Mouse (Mus musculus) hindbrain, embryonic 12.5 days (tissue): ENCODE measurements at regions not wholly inside any gene's neighbourhood (a gene's known extent, or its start where the extent isn't known, plus 50 kb on each side); places are given as distances from the start of the nearest gene placed in this dataset.

Source experiments
- ATAC-seq: fragments of 200-750 bp; cut with Nextera tagmentation; 2 replicates; pipeline ENCODE4 v1.8.0; 2017; ENCODE audit warnings: moderate TSS enrichment; ENCODE audit not compliant: low FRiP score
- H3K27ac ChIP-seq: fragments of 300-500 bp; sonication (generic); 2 replicates; pipeline ENCODE4 v1.5.1; 2016; ENCODE audit warnings: mild to moderate bottlenecking
- H3K27me3 ChIP-seq: fragments of 300-500 bp; sonication (generic); 2 replicates; pipeline ENCODE4 v1.6.1; 2016; ENCODE audit warnings: mild to moderate bottlenecking
- H3K36me3 ChIP-seq: fragments of 300-500 bp; sonication (generic); 2 replicates; pipeline ENCODE4 v1.6.1; 2016; ENCODE audit warnings: mild to moderate bottlenecking
- H3K4me1 ChIP-seq: fragments of 300-500 bp; sonication (generic); 2 replicates; pipeline ENCODE4 v1.6.1; 2016
- H3K4me2 ChIP-seq: fragments of 300-500 bp; sonication (generic); replicated peaks from 2 replicates; pipeline ENCODE4 v1.6.1; 2016; ENCODE audit warnings: mild to moderate bottlenecking
- H3K4me3 ChIP-seq: fragments of 300-500 bp; sonication (generic); 2 replicates; pipeline ENCODE4 v1.5.1; 2016; ENCODE audit warnings: mild to moderate bottlenecking
- H3K9ac ChIP-seq: fragments of 300-500 bp; sonication (generic); 2 replicates; pipeline ENCODE4 v1.6.1; 2016; ENCODE audit warnings: mild to moderate bottlenecking, moderate library complexity
- H3K9me3 ChIP-seq: fragments of 300-500 bp; sonication (generic); replicated peaks from 2 replicates; pipeline ENCODE4 v1.6.1; 2016; ENCODE audit warnings: mild to moderate bottlenecking
- WGBS: fragments of 180-500 bp; shearing (Covaris S2); methylation state at CpG from one replicate; pipeline ENCODE4 v1.1.7; 2016; 5-methylcytosine and 5-hydroxymethylcytosine counted together

GRCm38 (mm10) chr8:8772424-8772823 is 82.1 kb upstream of the Arglu1 start:
- Histone ChIP-seq H3K9ac (no peak overlapping the region), H3K4me3 (no peak overlapping the region), H3K27me3 (peaks cover 2% of the 10 kb centered on the region; the same call in 1 of the 2 replicates), H3K27ac (no peak overlapping the region), H3K9me3 (no peaks in the 10 kb centered on the region), H3K4me1 (no peaks in the 10 kb centered on the region), H3K36me3 (no peaks in the 10 kb centered on the region), H3K4me2 (no peak overlapping the region)
- 88% methylated on average over 5 of the region's 5 CpGs for WGBS
- ATAC-seq, result no peak

- Histone ChIP-seq H3K9me3 (no peaks in the 10 kb centered on the region), H3K4me2 (no peak overlapping the region), H3K4me3 (no peak overlapping the region), H3K4me1 (no peaks in the 10 kb centered on the region), H3K27ac (no peak overlapping the region), H3K36me3 (no peaks in the 10 kb centered on the region), H3K27me3 (peaks cover 2% of the 10 kb centered on the region; the same call in 1 of the 2 replicates), H3K9ac (no peak overlapping the region)
- ATAC-seq, result no peak
- WGBS, result 75% methylated on average over 8 of the region's 8 CpGs
Measured at GRCm38 (mm10) chr8:8770397-8770796, 80.1 kb upstream of the Arglu1 start.

- Histone ChIP-seq H3K27me3 (no peaks in the 10 kb centered on the region), H3K4me1 (no peaks in the 10 kb centered on the region), H3K4me2 (no peak overlapping the region), H3K36me3 (no peaks in the 10 kb centered on the region), H3K27ac (no peak overlapping the region), H3K4me3 (no peak overlapping the region), H3K9ac (no peak overlapping the region), H3K9me3 (no peaks in the 10 kb centered on the region)
- 78% methylated on average over 12 of the region's 12 CpGs for WGBS
- no peak for ATAC-seq
Measured at GRCm38 (mm10) chr8:8762354-8762753, 72.0 kb upstream of the Arglu1 start.

- H3K9ac ChIP-seq, result no peak overlapping the region
- no peak overlapping the region for H3K27ac ChIP-seq
- no peaks in the 10 kb centered on the region for H3K4me1 ChIP-seq
- H3K4me3 ChIP-seq, result no peak overlapping the region
- H3K9me3 ChIP-seq, result no peaks in the 10 kb centered on the region
- H3K4me2 ChIP-seq, result no peak overlapping the region
- H3K36me3 ChIP-seq, result no peaks in the 10 kb centered on the region
- WGBS, result 88% methylated on average over 8 of the region's 8 CpGs
- no peaks in the 10 kb centered on the region for H3K27me3 ChIP-seq
- ATAC-seq, result no peak
Measured at GRCm38 (mm10) chr8:8758283-8758682, 68.0 kb upstream of the Arglu1 start.

- H3K9me3 ChIP-seq, result no peaks in the 10 kb centered on the region
- no peak overlapping the region for H3K27ac ChIP-seq
- no peaks in the 10 kb centered on the region for H3K4me1 ChIP-seq
- no peak for ATAC-seq
- no peak overlapping the region for H3K4me3 ChIP-seq
- no peak overlapping the region for H3K4me2 ChIP-seq
- H3K27me3 ChIP-seq, result no peaks in the 10 kb centered on the region
- 91% methylated on average over 15 of the region's 15 CpGs for WGBS
- no peak overlapping the region for H3K9ac ChIP-seq
- no peaks in the 10 kb centered on the region for H3K36me3 ChIP-seq
Measured at GRCm38 (mm10) chr8:8751208-8751607, 60.9 kb upstream of the Arglu1 start.

GRCm38 (mm10) chr8:8746691-8747090 is 56.4 kb upstream of the Arglu1 start:
- H3K4me1 ChIP-seq, result no peaks in the 10 kb centered on the region
- no peak overlapping the region for H3K27ac ChIP-seq
- H3K4me2 ChIP-seq, result no peak overlapping the region
- H3K9ac ChIP-seq, result no peak overlapping the region
- no peak for ATAC-seq
- no peak overlapping the region for H3K4me3 ChIP-seq
- WGBS, result 85% methylated on average over 1 of the region's 1 CpGs
- no peaks in the 10 kb centered on the region for H3K36me3 ChIP-seq
- no peaks in the 10 kb centered on the region for H3K9me3 ChIP-seq
- H3K27me3 ChIP-seq, result no peaks in the 10 kb centered on the region

GRCm38 (mm10) chr8:8745615-8746285 is 55.4 kb upstream of the Arglu1 start:
- no peak for ATAC-seq
- H3K4me3 ChIP-seq, result no peak overlapping the region
- H3K36me3 ChIP-seq, result no peaks in the 10 kb centered on the region
- no peaks in the 10 kb centered on the region for H3K4me1 ChIP-seq
- H3K4me2 ChIP-seq, result no peak overlapping the region
- H3K27me3 ChIP-seq, result no peaks in the 10 kb centered on the region
- H3K9ac ChIP-seq, result no peak overlapping the region
- 89% methylated on average over 9 of the region's 9 CpGs for whole genome bisulfite sequencing
- H3K9me3 ChIP-seq, result no peaks in the 10 kb centered on the region
- no peak overlapping the region for H3K27ac ChIP-seq
